Mouse (Mus musculus): Measurements from ENCODE around the gene Zfp963.

- TF ChIP-seq JUN (IDR thresholded peaks at IDR 0.05; ENCODE audit: insufficient read depth, low read depth, low read length) (no peak), EP300 (IDR thresholded peaks at IDR 0.05; ENCODE audit: low read length) (no peak), BHLHE40 (IDR thresholded peaks at IDR 0.05; ENCODE audit: low read depth, low read length) (no peak), GABPA (IDR thresholded peaks at IDR 0.05; ENCODE audit: insufficient replicate concordance, low read depth, low read length) (no peak), CTCF (conservative IDR thresholded peaks at IDR 0.05 in 1 of 2, IDR thresholded peaks at IDR 0.05 in 1 of 2; ENCODE audit: low read depth in 2 of 2, low read length in 2 of 2) (peak in 1 of 2 experiments; percentile 44; a peak in 2 of 4 replicates), RAD21 (IDR thresholded peaks at IDR 0.05; ENCODE audit: low read depth, low read length) (no peak), TCF12 (IDR thresholded peaks at IDR 0.05; ENCODE audit: low read depth, low read length) (no peak), HCFC1 (IDR thresholded peaks at IDR 0.05; ENCODE audit: low read depth, low read length) (no peak), CHD1 (IDR thresholded peaks at IDR 0.05; ENCODE audit: low read depth, low read length) (no peak), POLR2A (IDR thresholded peaks at IDR 0.05; ENCODE audit: low read depth, low read length) (no peak), UBTF (IDR thresholded peaks at IDR 0.05; ENCODE audit: low read depth, low read length) (no peak)
Observed at GRCm38 (mm10) chr8:69758316-69758715, 8.5 kb upstream of the Zfp963 start.
